Mouse (Mus musculus): ENCODE data around the gene Foxo1.

GRCm38 (mm10) chr3:52270511-52270910 is 2.4 kb downstream of the Foxo1 start:
- TF ChIP-seq CTCF (IDR thresholded peaks at IDR 0.05; ENCODE audit: insufficient read depth, low read depth, low read length) (no peak), POLR2A (IDR thresholded peaks at IDR 0.05; ENCODE audit: insufficient read depth, low read depth, low read length) (no peak)

Data from olfactory bulb, adult 2 months (tissue).